Mouse (Mus musculus) left cerebral cortex, adult 2 months (tissue): ENCODE measurements around the gene Wdr20. TPM values are rescaled to one million over a fixed set of nuclear protein-coding genes. Genes with fewer than 3 reads are reported as not detected.
A peak's percentile ranks its signal among the peaks of the same experiment; 100 is the strongest.
"Not testable (repeated sequence)": the region's sequence is repeated elsewhere in the genome, so short reads cannot be mapped to it uniquely, and the experiment has no call there.

ENCODE experiments used
- DNase-seq, 2 experiments: peaks; one replicate each; pipeline ENCODE4 v3.0.0; 2021 to 2022; ENCODE audit warnings: low spot score in 2 of 2, mixed read lengths in 1 of 2; ENCODE audit errors: extremely low spot score in 1 of 2
- H3K27ac ChIP-seq: fragments of 200-600 bp; 2 replicates; pipeline ENCODE4 v1.8.1; 2022
- H3K4me3 ChIP-seq: fragments of 200-600 bp; 2 replicates; pipeline ENCODE4 v1.8.1; 2022
- CTCF ChIP-seq: fragments of 200-600 bp; IDR thresholded peaks from 2 replicates; pipeline ENCODE4 v1.8.1; 2022; ENCODE audit warnings: antibody characterized with exemption, mild to moderate bottlenecking, moderate library complexity
- intact Hi-C: fragments of 180-260 bp; cut with DNase I; formaldehyde crosslinking; loops from one replicate; pipeline ENCODE4 v1.15.1; 2025
- long read RNA-seq, 2 experiments: library from polyadenylated mRNA; stranded (forward); transcript quantifications; one replicate each; pipeline ENCODE4 v2.0.0; 2021; ENCODE audit warnings: borderline mapping rate in 2 of 2
- total RNA-seq, 2 experiments: library from RNA; stranded (reverse); gene quantifications; 2 replicates each; pipeline ENCODE4 v1.2.3; 2021

The Wdr20 gene
- 10 to 100 TPM; 41.1 to 45.4 TPM for total RNA-seq
- long read RNA-seq, experiment 1, transcript Wdr20-201 (3 exons, 2,384 nt), result major isoform, 19 of 44 reads
- long read RNA-seq, experiment 1, partial matches to known transcripts, result 1 of 44 reads
- long read RNA-seq, experiment 1, other reads (novel, unspliced or antisense), result 19 of 44 reads
- long read RNA-seq, experiment 2, transcript Wdr20-201 (3 exons, 2,384 nt), result major isoform, 12 of 29 reads
- long read RNA-seq, experiment 2, partial matches to known transcripts, result 1 of 29 reads
- long read RNA-seq, experiment 2, other reads (novel, unspliced or antisense), result 14 of 29 reads

DNA sequence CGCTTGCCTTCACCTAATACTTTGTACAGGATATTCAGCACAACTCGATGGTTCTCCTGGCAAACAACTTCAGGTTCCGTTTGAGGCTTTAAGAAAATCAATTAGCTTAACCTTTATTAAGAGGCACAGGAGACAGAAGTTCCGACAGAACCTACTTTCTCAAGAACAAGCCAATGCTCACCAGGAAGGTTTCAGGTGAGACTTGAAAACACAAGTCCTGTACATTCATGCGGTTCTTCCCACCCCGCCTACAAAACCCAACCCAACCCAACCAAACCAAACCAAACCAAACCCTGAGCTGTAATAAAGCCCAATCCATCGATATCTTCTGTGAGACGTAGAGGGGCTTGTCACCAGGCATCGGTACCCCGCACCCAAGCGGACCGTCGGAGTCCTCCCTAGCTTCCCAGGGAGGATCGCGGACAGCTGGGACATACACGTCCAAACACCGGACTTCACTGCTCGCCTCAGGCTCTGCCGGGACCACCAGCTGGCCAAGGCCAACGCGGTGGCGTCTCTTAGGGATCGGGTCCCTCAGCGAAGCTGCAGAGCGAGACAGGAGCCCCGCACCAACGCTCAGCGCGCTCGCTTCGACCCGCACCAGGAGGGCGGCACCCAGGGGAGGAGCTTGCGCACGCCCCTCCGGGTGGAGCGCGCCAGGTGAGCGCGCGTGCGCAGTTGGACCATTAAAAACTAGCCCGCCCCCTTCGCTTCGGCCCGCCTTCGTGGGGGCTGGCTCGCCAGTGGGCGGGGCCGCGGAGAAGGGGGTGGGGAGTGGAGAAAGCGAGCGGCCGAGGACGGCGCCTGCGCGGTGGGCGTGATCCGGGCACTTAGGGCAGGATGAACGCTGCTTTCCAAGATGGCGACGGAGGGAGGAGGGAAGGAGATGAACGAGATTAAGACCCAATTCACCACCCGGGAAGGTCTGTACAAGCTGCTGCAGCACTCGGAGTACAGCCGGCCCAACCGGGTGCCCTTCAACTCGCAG is at the start of gene Wdr20:
Wdr20 (plus strand) TSS at position 775 of the 988 bp plus-strand sequence.
- peak within 1 kb of the TSS; percentile 95 for H3K27ac ChIP-seq
- no peak for TF ChIP-seq CTCF
- peak within 1 kb of the TSS; percentile 100 for H3K4me3 ChIP-seq
- intact Hi-C loops, result loop anchor here (2.0 kb wide), 2 partner anchors 41 to 103 kb away; partner anchors contain the start of gene Mok
- DNase-seq, result peak; percentile 98 to 99

DNA sequence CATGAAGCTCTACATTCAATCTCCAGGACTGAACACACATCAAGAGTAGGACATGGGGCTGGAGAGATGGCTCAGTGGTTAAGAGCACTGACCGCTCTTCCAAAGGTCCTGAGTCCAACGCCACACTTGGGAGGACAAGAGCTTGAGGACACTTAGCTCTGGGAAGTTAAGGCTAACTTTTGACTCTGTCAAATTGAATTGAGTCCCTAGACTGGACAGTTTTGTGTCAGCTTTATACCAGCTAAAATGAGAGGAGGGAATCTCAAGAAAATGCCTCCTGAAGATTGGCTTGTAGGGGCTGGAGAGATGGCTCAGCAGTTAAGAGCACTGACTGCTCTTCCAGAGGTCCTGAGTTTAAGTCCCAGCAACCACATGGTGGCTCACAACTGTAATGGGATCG is 48.8 kb upstream of the Wdr20 start:
- intact Hi-C loops, H3K4me3 ChIP-seq, H3K27ac ChIP-seq, DNase-seq: not testable (repeated sequence)

DNA sequence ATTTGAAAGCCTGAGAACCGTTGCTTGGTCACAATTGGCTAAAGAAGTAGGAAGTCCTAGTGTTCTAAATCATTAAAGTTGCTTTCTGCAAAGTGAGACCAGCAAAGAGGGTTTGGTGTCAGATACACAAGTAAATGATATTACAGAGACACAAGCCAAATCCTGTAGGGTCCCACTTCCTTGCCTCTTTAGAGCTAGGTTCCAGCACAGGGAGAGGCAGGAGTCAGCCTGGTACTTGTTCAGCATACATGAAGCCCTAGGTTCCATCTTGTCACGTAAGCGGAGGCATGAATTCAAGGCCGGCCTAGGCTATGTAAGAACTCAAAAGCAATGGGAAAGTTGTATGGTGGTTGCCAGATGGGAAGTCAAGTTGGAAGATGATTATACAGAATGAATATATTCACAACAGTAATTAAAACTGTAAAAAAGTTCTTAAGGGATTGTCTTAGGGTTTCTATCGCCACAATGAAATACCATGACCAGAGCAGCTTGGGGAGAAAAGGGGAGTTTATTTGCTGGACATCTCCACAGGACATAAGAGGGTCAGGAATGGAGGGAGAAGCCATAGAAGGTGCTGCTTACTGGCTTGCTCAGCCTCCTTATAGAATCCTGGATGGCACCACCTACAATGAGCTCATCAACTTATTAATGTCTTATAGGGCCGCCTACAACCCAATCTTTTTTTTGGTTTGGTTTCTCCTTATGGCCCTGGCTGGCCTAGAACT is 47.7 kb upstream of the Wdr20 start:
- H3K27ac ChIP-seq, result no peak overlapping the region
- no peak for DNase-seq
- no peak overlapping the region for H3K4me3 ChIP-seq
- intact Hi-C loops, result no loop called here
- no peak for TF ChIP-seq CTCF

DNA sequence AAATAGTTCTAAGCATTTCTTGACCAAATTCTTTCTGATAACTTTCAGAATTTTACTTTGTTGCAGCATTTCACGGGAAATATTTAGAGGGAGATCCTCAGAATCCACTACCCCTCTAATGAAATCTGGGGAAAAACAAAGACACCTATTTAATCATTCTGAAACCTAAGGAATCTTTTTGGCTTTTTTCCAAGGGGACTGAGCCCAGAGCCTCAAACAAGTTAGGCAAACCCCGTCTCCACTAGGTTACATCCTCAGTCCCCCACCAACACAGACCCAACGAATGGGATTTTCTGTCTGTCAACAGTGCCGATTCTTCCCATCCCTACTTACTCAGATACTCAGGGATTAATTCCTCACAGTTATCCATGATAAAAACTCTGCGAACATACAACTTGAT is 44.4 kb upstream of the Wdr20 start:
- intact Hi-C loops, H3K27ac ChIP-seq, H3K4me3 ChIP-seq, DNase-seq: not testable (repeated sequence)

DNA sequence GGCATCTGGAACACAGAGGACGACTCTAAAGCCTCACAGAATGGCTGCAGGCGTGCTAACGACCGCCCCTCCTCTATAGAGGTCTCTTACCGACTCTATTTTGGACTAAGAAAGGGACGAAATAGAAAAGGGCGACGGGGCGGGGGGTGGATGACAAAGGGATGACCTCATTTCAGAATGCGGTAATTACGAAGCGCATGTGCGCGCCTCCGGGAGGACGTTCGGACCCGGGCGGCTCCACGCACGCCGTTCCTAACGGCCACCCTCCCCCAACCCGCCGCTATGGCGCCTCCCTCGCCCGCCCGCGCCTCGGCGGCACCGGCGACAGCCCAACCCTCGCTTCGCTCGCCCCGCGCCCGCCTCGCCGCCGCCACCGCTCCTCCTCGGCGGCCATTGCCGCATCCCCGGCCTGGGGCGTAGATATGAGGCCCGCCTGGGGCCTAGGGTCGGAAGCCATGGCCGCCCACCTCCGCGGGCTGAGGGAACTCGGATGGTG is 42.0 kb upstream of the Wdr20 start:
- peak overlapping the region; percentile 99 for H3K27ac ChIP-seq
- H3K4me3 ChIP-seq, result peak overlapping the region; percentile 97
- DNase-seq, result peak; percentile 69 to 73
- intact Hi-C loops, result loop anchor here (2.0 kb wide), 3 partner anchors 41 to 145 kb away; partner anchors contain the start of genes Dync1h1, Mok and Wdr20
- TF ChIP-seq CTCF, result no peak

DNA sequence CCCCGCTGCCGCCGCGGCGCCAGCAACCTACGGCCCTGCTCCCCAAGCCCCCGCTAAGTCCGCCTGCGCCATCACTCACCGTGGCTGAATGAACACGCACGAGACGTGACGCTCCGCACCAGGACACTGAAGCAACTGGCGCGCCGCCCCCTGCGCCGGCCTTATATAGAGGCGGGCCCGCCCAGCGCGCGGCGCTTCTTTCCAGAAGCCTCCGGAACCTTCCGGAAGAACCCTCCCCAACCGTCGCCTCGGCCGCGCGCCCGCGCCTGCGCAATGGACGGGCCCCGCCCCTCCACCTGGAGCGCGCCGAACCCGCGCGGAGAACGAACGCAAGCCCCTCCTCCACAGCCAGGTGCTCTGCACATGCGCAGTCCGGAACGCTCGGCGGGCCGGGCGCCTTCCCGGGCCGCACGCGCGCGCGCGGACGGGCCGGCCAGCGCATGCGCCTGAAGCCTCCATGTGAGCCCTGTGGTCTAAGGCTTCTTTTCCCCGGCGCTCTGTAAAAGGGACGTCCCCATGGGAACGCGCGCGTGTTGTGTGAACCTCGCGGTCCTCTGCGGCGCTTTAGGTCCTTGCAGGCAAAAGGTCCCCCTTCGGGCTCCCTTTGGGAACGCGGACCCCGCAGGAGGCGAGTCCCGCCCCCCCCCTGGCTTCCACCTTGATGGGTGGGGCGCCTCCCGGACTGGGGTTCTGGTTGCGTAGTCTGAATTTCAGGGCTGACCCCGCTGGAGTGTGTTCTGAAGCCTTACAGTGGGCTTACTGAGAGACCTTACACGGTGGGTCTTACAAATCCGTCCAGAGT is 41.4 kb upstream of the Wdr20 start:
- TF ChIP-seq CTCF, result no peak
- H3K4me3 ChIP-seq, result peak overlapping the region; percentile 97
- intact Hi-C loops, result loop anchor here (2.0 kb wide), 3 partner anchors 40 to 144 kb away; partner anchors contain the start of genes Dync1h1, Mok and Wdr20

DNA sequence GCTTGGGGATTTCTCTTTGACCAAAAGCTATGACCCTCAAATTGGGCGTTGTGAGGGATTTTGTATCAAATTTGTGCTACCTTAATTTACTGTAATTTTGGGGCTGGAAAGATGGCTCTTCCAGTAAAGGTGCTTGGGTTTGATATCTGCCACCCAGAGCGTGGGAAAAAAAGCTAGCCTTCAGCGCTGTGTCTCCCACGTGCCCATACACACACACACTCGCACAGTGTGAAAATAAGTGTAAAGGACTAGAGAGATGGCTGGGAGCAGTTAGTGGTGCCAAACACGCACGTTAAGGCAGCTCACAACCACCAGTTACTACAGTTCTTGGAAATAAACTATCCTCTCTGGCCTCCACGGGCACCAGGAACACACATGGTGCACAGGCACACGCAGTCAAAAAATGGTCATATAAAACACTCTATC is 40.8 kb upstream of the Wdr20 start:
- TF ChIP-seq CTCF, result no peak
- intact Hi-C loops, result loop anchor here (2.0 kb wide), 3 partner anchors 40 to 144 kb away; partner anchors contain the start of genes Dync1h1, Mok and Wdr20
- Histone ChIP-seq H3K4me3 (peak overlapping the region; percentile 68), H3K27ac (peak overlapping the region; percentile 93)
- no peak for DNase-seq

More for the DNA sequence above, 41.4 kb upstream of the Wdr20 start:
- DNase-seq, result peak; percentile 98 to 99
- peak overlapping the region; percentile 99 for H3K27ac ChIP-seq

DNA sequence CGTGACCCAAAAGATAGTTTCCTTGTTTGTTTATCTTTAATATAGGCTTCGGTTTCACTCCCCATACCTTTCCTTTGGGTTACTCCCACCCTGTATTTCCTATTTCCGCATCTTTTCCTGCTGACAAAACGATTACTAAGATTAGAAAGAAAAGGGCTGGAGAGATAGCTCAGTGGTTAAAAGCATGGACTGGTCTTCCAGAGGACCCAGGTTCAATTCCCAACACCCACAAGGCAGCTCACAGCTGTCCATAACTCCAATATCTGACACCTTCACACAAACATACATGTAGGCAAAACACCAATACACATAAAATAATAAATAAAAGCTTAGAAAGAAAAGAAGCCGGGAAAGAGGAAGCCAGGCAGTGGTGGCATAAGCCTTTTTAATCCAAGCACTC is 40.3 kb upstream of the Wdr20 start:
- DNase-seq, result no peak
- intact Hi-C loops, result loop anchor here (2.0 kb wide), 3 partner anchors 39 to 143 kb away; partner anchors contain the start of genes Dync1h1, Mok and Wdr20
- Histone ChIP-seq H3K4me3 (no peak overlapping the region), H3K27ac (no peak overlapping the region)
- no peak for TF ChIP-seq CTCF

DNA sequence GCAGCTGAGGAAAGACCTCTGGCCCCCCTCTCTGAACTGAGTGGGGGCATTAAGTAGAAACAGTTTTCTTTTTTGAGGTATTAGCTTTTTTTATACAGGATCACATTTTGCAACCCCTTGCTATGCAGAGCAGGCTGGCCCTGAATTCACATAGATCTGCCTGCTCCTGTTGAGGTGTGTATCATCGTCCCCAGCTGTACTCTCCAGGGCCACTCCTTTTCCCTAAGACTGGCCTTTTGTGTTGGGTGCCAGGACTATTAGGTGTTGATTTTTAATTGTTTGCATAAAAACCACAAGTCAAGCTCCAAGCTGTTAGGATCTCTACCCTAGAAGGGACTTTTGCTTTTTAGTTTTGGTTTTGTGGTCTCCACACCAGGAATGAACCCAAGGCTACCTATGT is 39.7 kb upstream of the Wdr20 start:
- no peak for TF ChIP-seq CTCF
- H3K27ac ChIP-seq, result no peak overlapping the region
- H3K4me3 ChIP-seq, result no peak overlapping the region
- intact Hi-C loops, result no loop called here
- no peak for DNase-seq

DNA sequence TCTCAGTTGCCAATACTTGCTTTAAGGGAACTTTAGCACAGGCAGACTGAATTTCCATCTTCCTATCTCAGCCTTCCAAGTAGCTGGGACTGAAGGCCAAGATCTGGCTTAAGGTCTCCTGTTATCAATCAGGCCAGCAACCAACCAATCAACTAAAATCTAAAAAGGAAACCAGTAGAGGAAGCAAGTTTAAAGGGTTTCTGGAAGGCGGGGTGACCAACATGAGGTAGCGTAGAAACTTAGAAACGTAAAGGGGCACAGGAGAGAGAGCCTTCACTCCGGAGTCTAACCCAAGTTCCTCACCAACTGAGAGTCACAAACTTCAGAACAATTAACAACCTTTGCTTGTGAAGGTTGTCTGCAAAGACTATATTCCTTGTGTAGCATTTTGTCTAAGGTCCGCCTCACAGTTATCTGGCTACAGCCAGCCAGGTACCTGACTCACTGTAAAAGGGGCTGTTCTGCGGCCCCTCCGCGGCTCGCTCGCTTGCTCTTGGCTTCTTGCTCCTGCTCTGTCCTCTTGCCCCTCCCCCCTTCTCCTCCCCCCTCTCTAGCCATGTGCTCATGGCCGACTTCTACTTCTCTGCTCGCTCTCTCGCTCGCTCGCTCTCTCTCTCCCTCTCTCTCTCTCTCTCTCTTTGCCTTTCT is 39.1 kb upstream of the Wdr20 start:
- TF ChIP-seq CTCF, result no peak
- intact Hi-C loops, result no loop called here
- no peak overlapping the region for H3K4me3 ChIP-seq
- DNase-seq, result no peak
- H3K27ac ChIP-seq, result no peak overlapping the region
